Mouse (Mus musculus): Measurements from ENCODE around the gene Neurl1b. TPM values are rescaled to one million over a fixed set of nuclear protein-coding genes. Genes with fewer than 3 reads are reported as not detected.
A peak's percentile ranks its signal among the peaks of the same experiment; 100 is the strongest.

The Neurl1b gene
- total and polyA plus RNA-seq, 3 experiments = 0.12 to 0.28 TPM; not detected in 1

GRCm38 (mm10) chr17:26478672-26479071 is 64.0 kb downstream of the Neurl1b start:
- TF ChIP-seq TCF12 (IDR thresholded peaks at IDR 0.05; ENCODE audit: low read depth, low read length) = no peak
- TF ChIP-seq USF1 (IDR thresholded peaks at IDR 0.05; ENCODE audit: low read depth, low read length) = no peak
- no peak for TF ChIP-seq E2F4 (IDR thresholded peaks at IDR 0.05; ENCODE audit: borderline replicate concordance, low read depth, low read length)
- no peak for TF ChIP-seq RAD21 (IDR thresholded peaks at IDR 0.05; ENCODE audit: low read depth, low read length)
- no peak for TF ChIP-seq NELFE (IDR thresholded peaks at IDR 0.05; ENCODE audit: low read depth, low read length)
- no peak for TF ChIP-seq ELF1 (IDR thresholded peaks at IDR 0.05; ENCODE audit: low read depth, low read length)
- Histone ChIP-seq H3K27ac (ENCODE audit: control insufficient read depth, low read depth, low read length) (no peak overlapping the region), H3K36me3 (ENCODE audit: control insufficient read depth in 1 of 2, insufficient read depth in 2 of 2, low read length in 2 of 2) (no peaks in the 10 kb centered on the region), H3K9me3 (replicated peaks; ENCODE audit: insufficient read depth, low read length) (no peaks in the 10 kb centered on the region), H3K4me1 (ENCODE audit: control insufficient read depth in 1 of 2, insufficient read depth in 2 of 2, low read length in 2 of 2) (peaks cover 0 to 3% of the 10 kb centered on the region in 2 experiments; a peak in 1 of 4 replicates), H3K79me2 (ENCODE audit: control insufficient read depth, insufficient read depth, low read length, poor library complexity) (no peaks in the 10 kb centered on the region), H3K9ac (ENCODE audit: control insufficient read depth, low read depth, low read length, poor library complexity, severe bottlenecking) (no peak overlapping the region), H3K4me3 (ENCODE audit: control insufficient read depth in 1 of 2, insufficient read depth in 1 of 2, low read depth in 2 of 2, low read length in 2 of 2) (no peak overlapping the region), H3K27me3 (ENCODE audit: control insufficient read depth in 1 of 2, insufficient read depth in 2 of 2, low read length in 2 of 2) (no peaks in the 10 kb centered on the region)
- no peak for DNase-seq (ENCODE audit: low read depth, low spot score)

GRCm38 (mm10) chr17:26479619-26480018 is 65.0 kb downstream of the Neurl1b start:
- Histone ChIP-seq H3K79me2 (ENCODE audit: control insufficient read depth, insufficient read depth, low read length, poor library complexity) (no peaks in the 10 kb centered on the region), H3K9ac (ENCODE audit: control insufficient read depth, low read depth, low read length, poor library complexity, severe bottlenecking) (no peak overlapping the region), H3K36me3 (ENCODE audit: control insufficient read depth in 1 of 2, insufficient read depth in 2 of 2, low read length in 2 of 2) (no peaks in the 10 kb centered on the region), H3K4me3 (ENCODE audit: control insufficient read depth in 1 of 2, insufficient read depth in 1 of 2, low read depth in 2 of 2, low read length in 2 of 2) (no peak overlapping the region), H3K4me1 (ENCODE audit: control insufficient read depth in 1 of 2, insufficient read depth in 2 of 2, low read length in 2 of 2) (peaks cover 0 to 3% of the 10 kb centered on the region in 2 experiments; a peak in 1 of 4 replicates), H3K27me3 (ENCODE audit: control insufficient read depth in 1 of 2, insufficient read depth in 2 of 2, low read length in 2 of 2) (no peaks in the 10 kb centered on the region), H3K9me3 (replicated peaks; ENCODE audit: insufficient read depth, low read length) (no peaks in the 10 kb centered on the region), H3K27ac (ENCODE audit: control insufficient read depth, low read depth, low read length) (no peak overlapping the region)
- TF ChIP-seq JUND (IDR thresholded peaks at IDR 0.05; ENCODE audit: low read depth, low read length) (no peak), ZKSCAN1 (IDR thresholded peaks at IDR 0.05; ENCODE audit: low read depth, low read length) (no peak), EP300 (IDR thresholded peaks at IDR 0.05; ENCODE audit: low read depth in 1 of 2, low read length in 2 of 2) (no peak), CHD1 (IDR thresholded peaks at IDR 0.05; ENCODE audit: low read depth, low read length) (no peak), MYB (IDR thresholded peaks at IDR 0.05; ENCODE audit: low read depth, low read length) (no peak), GATA1 (IDR thresholded peaks at IDR 0.05; ENCODE audit: low read depth, low read length) (no peak), NRF1 (IDR thresholded peaks at IDR 0.05; ENCODE audit: insufficient read depth, low read depth, low read length, poor library complexity, severe bottlenecking) (no peak)
- DNase-seq (ENCODE audit: low read depth, low spot score) = no peak

- H3K4me1 ChIP-seq (ENCODE audit: control insufficient read depth in 1 of 2, insufficient read depth in 2 of 2, low read length in 2 of 2) = peaks cover 0 to 3% of the 10 kb centered on the region in 2 experiments; a peak in 1 of 4 replicates
- no peaks in the 10 kb centered on the region for H3K36me3 ChIP-seq (ENCODE audit: control insufficient read depth in 1 of 2, insufficient read depth in 2 of 2, low read length in 2 of 2)
- H3K9me3 ChIP-seq (replicated peaks; ENCODE audit: insufficient read depth, low read length) = no peaks in the 10 kb centered on the region
- H3K4me3 ChIP-seq (ENCODE audit: control insufficient read depth in 1 of 2, insufficient read depth in 1 of 2, low read depth in 2 of 2, low read length in 2 of 2) = 0 out of 4 replicates have a peak overlapping the region, but pooled peaks of 1 of the 2 experiments have one; percentile 3
- 0 out of 4 replicates have a peak, but pooled peaks cover 0 to 2% of the 10 kb centered on the region in 2 experiments for H3K27me3 ChIP-seq (ENCODE audit: control insufficient read depth in 1 of 2, insufficient read depth in 2 of 2, low read length in 2 of 2)
- H3K9ac ChIP-seq (ENCODE audit: control insufficient read depth, low read depth, low read length, poor library complexity, severe bottlenecking) = no peak overlapping the region
- peak; percentile 80 for TF ChIP-seq HCFC1 (IDR thresholded peaks at IDR 0.05; ENCODE audit: low read depth, low read length)
- TF ChIP-seq TAL1 (IDR thresholded peaks at IDR 0.05; ENCODE audit: low read length) = no peak
- TF ChIP-seq ELF1 (IDR thresholded peaks at IDR 0.05; ENCODE audit: low read depth, low read length) = peak; percentile 55; the same call in 1 of the 2 replicates
- no peaks in the 10 kb centered on the region for H3K79me2 ChIP-seq (ENCODE audit: control insufficient read depth, insufficient read depth, low read length, poor library complexity)
- DNase-seq (ENCODE audit: low read depth, low spot score) = peak; percentile 55
- H3K27ac ChIP-seq (ENCODE audit: control insufficient read depth, low read depth, low read length) = no peak overlapping the region
These were observed 66.3 kb downstream of the Neurl1b start for GRCm38 (mm10) chr17:26480956-26481355.
